Mouse (Mus musculus) heart, postnatal 0 days (tissue): ENCODE measurements around the gene Aif1. TPM values are rescaled to one million over a fixed set of nuclear protein-coding genes. Genes with fewer than 3 reads are reported as not detected.
A peak's percentile ranks its signal among the peaks of the same experiment; 100 is the strongest.

Source experiments
- ATAC-seq: fragments of 200-750 bp; cut with Nextera tagmentation; 2 replicates; pipeline ENCODE4 v1.8.0; 2017; ENCODE audit warnings: low read depth, moderate number of reproducible peaks, moderate library complexity; ENCODE audit not compliant: insufficient read depth
- DNase-seq: peaks from one replicate; pipeline ENCODE4 v3.0.0-alpha.2; 2016; ENCODE audit warnings: low spot score
- H3K27ac ChIP-seq: fragments of 300-500 bp; sonication (generic); 2 replicates; pipeline ENCODE4 v1.5.1; 2014; ENCODE audit warnings: low read depth, mild to moderate bottlenecking
- H3K27me3 ChIP-seq: fragments of 300-500 bp; sonication (generic); 2 replicates; pipeline ENCODE4 v1.6.1; 2014; ENCODE audit warnings: low read length, mixed read lengths; ENCODE audit not compliant: control insufficient read depth, insufficient read depth
- H3K36me3 ChIP-seq: fragments of 300-500 bp; sonication (generic); replicated peaks from 2 replicates; pipeline ENCODE4 v1.6.1; 2014; ENCODE audit warnings: low read length, mixed read lengths; ENCODE audit not compliant: control insufficient read depth, insufficient read depth
- H3K4me1 ChIP-seq: fragments of 300-500 bp; sonication (generic); 2 replicates; pipeline ENCODE4 v1.6.1; 2014; ENCODE audit warnings: antibody characterized with exemption; ENCODE audit not compliant: control insufficient read depth, insufficient read depth
- H3K4me2 ChIP-seq: fragments of 300-500 bp; sonication (generic); 2 replicates; pipeline ENCODE4 v1.6.1; 2014; ENCODE audit warnings: low read depth, mild to moderate bottlenecking, low read length, moderate library complexity
- H3K4me3 ChIP-seq: fragments of 300-500 bp; sonication (generic); 2 replicates; pipeline ENCODE4 v1.5.1; 2014; ENCODE audit warnings: low read depth, low read length
- H3K9ac ChIP-seq: fragments of 300-500 bp; sonication (generic); replicated peaks from 2 replicates; pipeline ENCODE4 v1.6.1; 2014; ENCODE audit warnings: low read depth, low read length, mixed read lengths
- H3K9me3 ChIP-seq: fragments of 300-500 bp; sonication (generic); replicated peaks from 2 replicates; pipeline ENCODE4 v1.6.1; 2016; ENCODE audit warnings: low read length; ENCODE audit not compliant: control insufficient read depth
- CTCF ChIP-seq: IDR thresholded peaks from 2 replicates; pipeline ENCODE4 v1.5.1; 2016; ENCODE audit warnings: antibody characterized with exemption, control low read depth, low read depth
- EP300 ChIP-seq: IDR thresholded peaks from 2 replicates; pipeline ENCODE4 v1.6.1; 2016; ENCODE audit warnings: antibody characterized with exemption, low read depth
- WGBS: fragments of 180-500 bp; shearing (Covaris S2); extraction: QIAGEN DNeasy Blood & Tissue Kit; methylation state at CpG from one replicate; pipeline ENCODE4 v1.1.7; 2014; 5-methylcytosine and 5-hydroxymethylcytosine counted together
- polyA plus RNA-seq: library from polyadenylated mRNA; unstranded; fragments of >200 nt; fragmentation: Nextera tagmentation; extraction: Ambion mirVana; gene quantifications from 2 replicates; pipeline ENCODE4 v1.2.1, GENCODE M21; 2015
- total RNA-seq: library from RNA; depleted of rRNA; stranded (reverse); fragments of >200 nt; gene quantifications from 2 replicates; pipeline ENCODE4 v1.2.3, GENCODE M21; 2014; ENCODE audit warnings: low replicate concordance

Aif1 gene
- total and polyA plus RNA-seq, 2 experiments from 2014 or later, result 1.8 to 7.5 TPM

GRCm38 (mm10) chr17:35161421-35161820 is 14.4 kb downstream of the Aif1 start:
- Histone ChIP-seq H3K9ac (no peak overlapping the region), H3K4me3 (no peak overlapping the region), H3K9me3 (no peaks in the 10 kb centered on the region), H3K27me3 (no peaks in the 10 kb centered on the region), H3K36me3 (peaks cover 57% of the 10 kb centered on the region), H3K4me2 (0 out of 2 replicates have a peak overlapping the region, but pooled peaks have one; percentile 85), H3K27ac (no peak overlapping the region), H3K4me1 (peaks cover 23% of the 10 kb centered on the region)
- no peak for DNase-seq
- TF ChIP-seq EP300, result no peak
- TF ChIP-seq CTCF, result no peak
- no peak for ATAC-seq
- whole genome bisulfite sequencing, result 67% methylated on average over 11 of the region's 11 CpGs

GRCm38 (mm10) chr17:35159638-35160037 is 16.2 kb downstream of the Aif1 start:
- Histone ChIP-seq H3K9ac (no peak overlapping the region), H3K27me3 (no peaks in the 10 kb centered on the region), H3K4me1 (peaks cover 15% of the 10 kb centered on the region), H3K9me3 (no peaks in the 10 kb centered on the region), H3K4me3 (no peak overlapping the region), H3K36me3 (peaks cover 75% of the 10 kb centered on the region), H3K27ac (no peak overlapping the region), H3K4me2 (no peak overlapping the region)
- DNase-seq (no peak), ATAC-seq (no peak)
- 74% methylated on average over 7 of the region's 7 CpGs for WGBS
- TF ChIP-seq CTCF, result no peak
- TF ChIP-seq EP300, result no peak

- Histone ChIP-seq H3K4me3 (no peak overlapping the region), H3K4me2 (no peak overlapping the region), H3K9ac (no peak overlapping the region), H3K27ac (no peak overlapping the region), H3K27me3 (no peaks in the 10 kb centered on the region), H3K36me3 (peaks cover 81% of the 10 kb centered on the region), H3K9me3 (no peaks in the 10 kb centered on the region), H3K4me1 (peaks cover 15% of the 10 kb centered on the region)
- TF ChIP-seq EP300 (no peak), CTCF (no peak)
- WGBS, result 92% methylated on average over 16 of the region's 16 CpGs
- ATAC-seq (no peak), DNase-seq (no peak)
Observed at GRCm38 (mm10) chr17:35158850-35159593, 16.8 kb downstream of the Aif1 start.

- no peaks in the 10 kb centered on the region for H3K9me3 ChIP-seq
- H3K4me3 ChIP-seq, result no peak overlapping the region
- H3K36me3 ChIP-seq, result peaks cover 94% of the 10 kb centered on the region
- H3K4me2 ChIP-seq, result no peak overlapping the region
- 89% methylated on average over 8 of the region's 8 CpGs for WGBS
- TF ChIP-seq EP300, result no peak
- no peak for TF ChIP-seq CTCF
- H3K27me3 ChIP-seq, result no peaks in the 10 kb centered on the region
- DNase-seq (no peak), ATAC-seq (no peak)
- H3K9ac ChIP-seq, result no peak overlapping the region
- H3K27ac ChIP-seq, result no peak overlapping the region
- peaks cover 8% of the 10 kb centered on the region for H3K4me1 ChIP-seq
Observed at GRCm38 (mm10) chr17:35157661-35158175, 18.1 kb downstream of the Aif1 start.

GRCm38 (mm10) chr17:35157254-35157653 is 18.6 kb downstream of the Aif1 start:
- Histone ChIP-seq H3K4me3 (no peak overlapping the region), H3K36me3 (peaks cover 99% of the 10 kb centered on the region), H3K4me2 (no peak overlapping the region), H3K27ac (no peak overlapping the region), H3K4me1 (peaks cover 3% of the 10 kb centered on the region), H3K27me3 (no peaks in the 10 kb centered on the region), H3K9me3 (no peaks in the 10 kb centered on the region), H3K9ac (no peak overlapping the region)
- no peak for ATAC-seq
- WGBS, result 80% methylated on average over 8 of the region's 8 CpGs
- TF ChIP-seq CTCF (no peak), EP300 (no peak)
- DNase-seq, result no peak
